Mouse (Mus musculus) kidney, adult 2 months (tissue): ENCODE measurements around the gene Pnpo.

Source experiments
- CTCF ChIP-seq: fragments of 200-500 bp; conservative IDR thresholded peaks from 2 replicates; pipeline ENCODE4 v1.5.1; 2011; ENCODE audit warnings: low read depth, mild to moderate bottlenecking, control low read depth, low read length, moderate library complexity, mixed read lengths; ENCODE audit not compliant: insufficient read depth, insufficient read length
- POLR2A ChIP-seq: fragments of 200-500 bp; IDR thresholded peaks from one replicate; pipeline ENCODE4 v1.6.1; 2011; ENCODE audit warnings: low read depth, low read length, control low read depth

- TF ChIP-seq POLR2A (no peak), CTCF (no peak)
Observed at GRCm38 (mm10) chr11:96952896-96953295, 9.1 kb upstream of the Pnpo start.
